Mouse (Mus musculus): Measurements from ENCODE around the gene Abca6.

- TF ChIP-seq CTCF (conservative IDR thresholded peaks at IDR 0.05; ENCODE audit: low read length) = no peak
- TF ChIP-seq POU5F1 (IDR thresholded peaks at IDR 0.05; ENCODE audit: borderline replicate concordance, low read length) = no peak
Observed at GRCm38 (mm10) chr11:110155985-110156384, 95.6 kb downstream of the Abca6 start.

Data from E14TG2a.4 (cell line).